Mouse (Mus musculus) heart, adult 2 months (tissue): ENCODE data around the gene Arel1.

Source experiments
- CTCF ChIP-seq: fragments of 200-600 bp; IDR thresholded peaks from 2 replicates; pipeline ENCODE4 v1.8.1; 2022; ENCODE audit warnings: antibody characterized with exemption, mild to moderate bottlenecking, moderate library complexity
- EP300 ChIP-seq: fragments of 200-500 bp; IDR thresholded peaks from 2 replicates; pipeline ENCODE4 v1.6.1; 2011; ENCODE audit warnings: low read depth, low read length, control low read depth; ENCODE audit not compliant: insufficient read depth
- POLR2A ChIP-seq: fragments of 200-500 bp; IDR thresholded peaks from 2 replicates; pipeline ENCODE4 v1.6.1; 2011; ENCODE audit warnings: mild to moderate bottlenecking, low read depth, low read length, control low read depth; ENCODE audit not compliant: insufficient read depth

DNA sequence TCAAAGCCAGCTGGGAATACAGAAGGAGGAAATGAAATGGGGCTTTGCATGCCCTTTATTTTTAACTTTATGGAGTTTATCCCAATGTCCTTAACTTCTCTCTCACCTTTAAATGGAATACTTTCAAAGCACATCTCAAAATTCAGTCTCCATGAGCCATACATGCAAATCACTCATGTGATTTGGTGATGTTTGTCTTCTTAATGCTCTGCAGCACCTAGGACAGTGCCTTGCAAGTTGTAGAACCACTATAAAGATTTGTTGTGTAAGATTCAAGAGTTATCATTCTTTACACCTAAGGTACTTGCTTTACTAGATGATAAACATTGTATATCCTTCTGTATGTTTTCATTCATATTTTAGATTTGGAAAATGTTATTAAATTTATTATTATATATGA lies 28.4 kb upstream of the Arel1 start:
- no peak for TF ChIP-seq CTCF
- no peak for TF ChIP-seq POLR2A
- no peak for TF ChIP-seq EP300
